Mouse (Mus musculus) induced T-regulatory cell, adult 2 months (primary cell): ENCODE measurements at regions not wholly inside any gene's neighbourhood (a gene's known extent, or its start where the extent isn't known, plus 50 kb on each side); places are given as distances from the start of the nearest gene placed in this dataset.

Source experiments
- DNase-seq: peaks from one replicate; pipeline ENCODE4 v3.0.0-alpha.2; 2012; ENCODE audit warnings: low read depth

- DNase-seq, result no peak
Observed at GRCm38 (mm10) chr6:34246512-34246911, 69.6 kb upstream of the Slc35b4 start.

- DNase-seq, result no peak
Observed at GRCm38 (mm10) chr6:34243001-34243400, 66.1 kb upstream of the Slc35b4 start.

GRCm38 (mm10) chr6:34242486-34242885 is 65.6 kb upstream of the Slc35b4 start:
- DNase-seq, result peak; percentile 31

GRCm38 (mm10) chr6:34235132-34235531 is 58.2 kb upstream of the Slc35b4 start:
- no peak for DNase-seq

GRCm38 (mm10) chr6:34234443-34235020 is 57.6 kb upstream of the Slc35b4 start:
- no peak for DNase-seq

GRCm38 (mm10) chr6:34230768-34231381 is 54.0 kb upstream of the Slc35b4 start:
- DNase-seq, result peak; percentile 51

- DNase-seq, result no peak
Observed at GRCm38 (mm10) chr6:34227131-34227530, 50.2 kb upstream of the Slc35b4 start.
